Mouse (Mus musculus): ENCODE measurements around the gene Kcna2. TPM values are rescaled to one million over a fixed set of nuclear protein-coding genes. Genes with fewer than 3 reads are reported as not detected.

Gene Kcna2
- under 0.01 TPM in 1 of 2 replicates, not detected in the other for polyA plus RNA-seq (2012)

- no peaks in the 10 kb centered on the region for H3K4me1 ChIP-seq (ENCODE audit: control insufficient read depth)
- no peak within 1 kb of the TSS for H3K4me3 ChIP-seq (replicated peaks)
- TF ChIP-seq TAL1 (IDR thresholded peaks at IDR 0.05; ENCODE audit: low read length) (no peak), GATA1 (IDR thresholded peaks at IDR 0.05; ENCODE audit: low read length) (no peak)
- peaks cover 50% of the 10 kb centered on the region for H3K27me3 ChIP-seq (ENCODE audit: control insufficient read depth)
- no peaks in the 10 kb centered on the region for H3K9me3 ChIP-seq (ENCODE audit: control insufficient read depth, low read length)
- H3K36me3 ChIP-seq (ENCODE audit: control insufficient read depth), result no peaks in the 10 kb centered on the region
Observed at GRCm38 (mm10) chr3:107100811-107101455, at the start of gene Kcna2. Gene Kcna2 (plus strand): TSS chr3:107101146.

DNA sequence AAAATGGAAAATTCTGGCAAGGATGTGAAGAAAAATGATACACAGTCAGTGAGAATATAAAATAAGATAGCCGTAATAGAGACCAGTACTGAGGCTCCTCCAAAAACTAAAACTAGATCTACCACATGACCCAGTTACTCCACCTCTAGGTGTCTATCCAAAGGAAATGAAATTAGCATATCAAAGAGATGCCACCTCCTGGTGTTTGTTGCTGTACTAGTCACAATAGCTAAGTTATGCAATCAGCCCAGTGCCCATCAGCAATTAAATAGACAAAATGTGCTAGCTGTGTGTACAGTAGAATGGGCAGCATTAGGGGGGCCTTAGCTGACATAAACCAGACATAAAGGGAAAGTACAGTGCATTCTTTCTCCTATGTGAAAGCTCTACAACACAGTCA lies 39.5 kb upstream of the Kcna2 start:
- H3K4me3 ChIP-seq (replicated peaks), result no peak overlapping the region
- no peaks in the 10 kb centered on the region for H3K4me1 ChIP-seq (ENCODE audit: control insufficient read depth)
- H3K27me3 ChIP-seq (ENCODE audit: control insufficient read depth), result no peaks in the 10 kb centered on the region
- no peaks in the 10 kb centered on the region for H3K36me3 ChIP-seq (ENCODE audit: control insufficient read depth)
- no peaks in the 10 kb centered on the region for H3K9me3 ChIP-seq (ENCODE audit: control insufficient read depth, low read length)
- TF ChIP-seq GATA1 (IDR thresholded peaks at IDR 0.05; ENCODE audit: low read length) (no peak), TAL1 (IDR thresholded peaks at IDR 0.05; ENCODE audit: low read length) (no peak)

DNA sequence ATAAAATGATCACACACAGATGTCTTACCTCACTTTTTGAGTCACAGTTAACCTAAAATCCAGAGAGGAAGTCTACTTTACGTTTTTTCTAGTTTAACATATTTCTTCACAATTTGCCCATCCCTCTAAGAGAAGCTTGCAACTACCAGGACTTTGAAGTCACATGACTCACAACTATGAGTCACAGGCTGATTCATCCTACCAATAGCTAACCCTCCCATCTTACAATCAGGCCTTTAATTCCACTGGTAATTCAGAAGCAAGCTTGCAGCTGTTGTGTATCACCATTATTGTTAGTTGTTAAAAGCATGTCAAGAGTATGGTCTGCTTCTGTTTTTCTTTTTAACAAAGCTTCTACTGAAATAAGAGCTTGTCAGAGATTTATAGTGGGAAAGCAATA lies 38.2 kb upstream of the Kcna2 start:
- no peak for TF ChIP-seq TAL1 (IDR thresholded peaks at IDR 0.05; ENCODE audit: low read length)
- TF ChIP-seq GATA1 (IDR thresholded peaks at IDR 0.05; ENCODE audit: low read length), result no peak
- Histone ChIP-seq H3K4me3 (replicated peaks) (no peak overlapping the region), H3K27me3 (ENCODE audit: control insufficient read depth) (no peaks in the 10 kb centered on the region), H3K4me1 (ENCODE audit: control insufficient read depth) (no peaks in the 10 kb centered on the region), H3K9me3 (ENCODE audit: control insufficient read depth, low read length) (no peaks in the 10 kb centered on the region), H3K36me3 (ENCODE audit: control insufficient read depth) (no peaks in the 10 kb centered on the region)

DNA sequence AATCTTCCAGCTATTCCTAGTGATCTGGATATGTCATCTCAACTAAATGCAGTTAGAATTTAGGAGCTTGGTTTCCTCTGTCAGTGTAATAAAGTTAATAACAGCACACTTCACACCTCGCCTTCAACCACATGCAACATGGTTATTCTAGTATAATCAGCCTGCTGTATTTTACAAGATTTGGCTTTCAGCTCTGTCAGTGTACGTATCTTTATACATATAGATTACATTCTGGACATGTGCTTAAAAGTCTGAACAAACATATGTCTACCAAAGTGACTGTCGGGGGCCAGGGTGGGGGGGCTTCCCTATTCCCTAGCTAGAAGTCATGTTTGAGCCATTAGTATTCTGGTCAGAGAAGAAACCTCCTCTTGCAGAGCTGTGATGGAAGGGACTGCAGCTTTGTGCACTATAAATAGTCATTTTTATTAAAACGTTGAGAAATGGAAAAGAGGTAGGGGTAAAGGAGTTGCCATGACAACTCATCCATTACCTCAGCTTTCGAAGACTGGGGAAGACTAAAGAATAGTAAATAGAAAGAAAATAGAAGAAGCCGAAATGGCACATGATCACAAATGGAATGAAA lies 35.3 kb upstream of the Kcna2 start:
- no peak overlapping the region for H3K4me3 ChIP-seq (replicated peaks)
- H3K27me3 ChIP-seq (ENCODE audit: control insufficient read depth), result no peaks in the 10 kb centered on the region
- TF ChIP-seq TAL1 (IDR thresholded peaks at IDR 0.05; ENCODE audit: low read length) (no peak), GATA1 (IDR thresholded peaks at IDR 0.05; ENCODE audit: low read length) (no peak)
- H3K36me3 ChIP-seq (ENCODE audit: control insufficient read depth), result no peaks in the 10 kb centered on the region
- H3K4me1 ChIP-seq (ENCODE audit: control insufficient read depth), result no peaks in the 10 kb centered on the region
- H3K9me3 ChIP-seq (ENCODE audit: control insufficient read depth, low read length), result no peaks in the 10 kb centered on the region

DNA sequence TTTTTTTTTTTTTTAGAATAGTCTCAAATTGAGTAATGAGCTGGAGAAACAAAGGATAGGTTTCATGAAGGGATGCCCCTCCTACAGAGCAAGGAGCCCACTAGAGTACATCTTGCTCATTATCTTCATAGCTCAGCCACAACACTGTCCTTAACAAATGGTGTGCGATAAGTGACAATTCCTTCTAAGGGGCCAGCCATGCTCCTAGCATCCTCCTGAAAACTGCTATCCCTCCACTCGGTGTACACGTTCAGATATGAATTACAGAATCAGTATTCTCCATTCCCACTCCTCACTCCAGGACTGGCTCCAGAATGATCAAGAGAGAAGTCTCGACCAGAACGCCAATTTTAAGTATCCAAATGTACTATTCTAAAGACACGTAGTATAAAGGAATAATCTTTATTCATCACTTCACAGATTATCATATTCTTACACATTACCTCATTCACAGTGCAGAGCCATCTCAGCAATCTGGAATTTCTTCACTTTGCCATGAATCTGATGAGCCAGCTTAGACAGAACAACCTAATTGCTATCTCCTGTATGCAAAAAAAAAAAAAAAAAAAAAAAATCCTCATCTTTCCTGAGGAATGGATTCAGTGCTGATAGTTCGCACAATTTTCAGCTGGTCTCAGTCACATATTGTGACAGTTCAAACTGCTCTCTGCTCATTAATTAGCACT lies 34.6 kb upstream of the Kcna2 start:
- Histone ChIP-seq H3K4me1 (ENCODE audit: control insufficient read depth) (no peaks in the 10 kb centered on the region), H3K27me3 (ENCODE audit: control insufficient read depth) (no peaks in the 10 kb centered on the region), H3K4me3 (replicated peaks) (no peak overlapping the region), H3K9me3 (ENCODE audit: control insufficient read depth, low read length) (no peaks in the 10 kb centered on the region), H3K36me3 (ENCODE audit: control insufficient read depth) (no peaks in the 10 kb centered on the region)
- no peak for TF ChIP-seq GATA1 (IDR thresholded peaks at IDR 0.05; ENCODE audit: low read length)
- TF ChIP-seq TAL1 (IDR thresholded peaks at IDR 0.05; ENCODE audit: low read length), result no peak

- Histone ChIP-seq H3K9me3 (ENCODE audit: control insufficient read depth, low read length) (no peaks in the 10 kb centered on the region), H3K27me3 (ENCODE audit: control insufficient read depth) (no peaks in the 10 kb centered on the region), H3K4me1 (ENCODE audit: control insufficient read depth) (no peaks in the 10 kb centered on the region), H3K36me3 (ENCODE audit: control insufficient read depth) (no peaks in the 10 kb centered on the region), H3K4me3 (replicated peaks) (no peak overlapping the region)
- TF ChIP-seq TAL1 (IDR thresholded peaks at IDR 0.05; ENCODE audit: low read length), result no peak
- no peak for TF ChIP-seq GATA1 (IDR thresholded peaks at IDR 0.05; ENCODE audit: low read length)
Observed at GRCm38 (mm10) chr3:107067245-107067644, 33.7 kb upstream of the Kcna2 start.

DNA sequence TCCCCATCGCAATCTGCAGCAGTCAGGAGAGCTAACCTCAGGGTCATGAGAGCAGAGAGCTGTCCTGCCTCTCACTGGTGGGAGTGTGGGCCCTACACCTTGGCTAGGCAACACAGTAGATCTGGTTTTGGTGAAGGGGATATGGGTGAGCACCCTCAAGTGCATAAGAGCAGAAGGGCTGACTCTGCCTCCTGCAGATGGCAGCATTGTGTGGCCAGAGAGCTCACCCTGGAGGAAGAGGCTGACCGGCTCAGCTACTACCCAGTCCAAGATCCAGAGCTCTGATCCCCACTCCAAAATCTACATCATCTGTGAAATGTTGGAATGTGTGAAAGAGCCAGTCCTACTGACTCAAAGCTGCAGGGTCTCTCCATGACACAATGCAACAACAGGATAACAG lies 27.1 kb upstream of the Kcna2 start:
- no peak for TF ChIP-seq GATA1 (IDR thresholded peaks at IDR 0.05; ENCODE audit: low read length)
- TF ChIP-seq TAL1 (IDR thresholded peaks at IDR 0.05; ENCODE audit: low read length), result no peak
- Histone ChIP-seq H3K9me3 (ENCODE audit: control insufficient read depth, low read length) (no peaks in the 10 kb centered on the region), H3K36me3 (ENCODE audit: control insufficient read depth) (no peaks in the 10 kb centered on the region), H3K4me3 (replicated peaks) (no peak overlapping the region), H3K27me3 (ENCODE audit: control insufficient read depth) (no peaks in the 10 kb centered on the region), H3K4me1 (ENCODE audit: control insufficient read depth) (no peaks in the 10 kb centered on the region)

DNA sequence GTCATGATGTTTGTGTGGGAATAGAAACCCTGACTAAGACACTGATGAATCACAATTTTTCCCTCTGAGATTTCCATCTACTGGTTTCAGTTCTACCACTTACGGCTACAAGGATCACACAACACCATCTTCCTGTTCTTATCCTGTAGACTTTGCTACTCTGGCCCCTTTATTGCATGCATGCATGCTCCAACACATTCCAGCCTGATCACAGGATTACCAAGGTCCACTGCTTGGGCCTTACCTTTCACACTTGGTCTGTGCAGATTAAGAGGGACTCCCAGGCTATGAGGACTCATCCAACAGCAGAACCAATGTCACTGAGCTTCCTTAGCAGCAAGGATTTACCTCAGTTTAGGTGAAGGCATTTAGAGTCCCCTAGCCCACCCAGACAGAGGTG lies 25.2 kb upstream of the Kcna2 start:
- Histone ChIP-seq H3K9me3 (ENCODE audit: control insufficient read depth, low read length) (no peaks in the 10 kb centered on the region), H3K4me1 (ENCODE audit: control insufficient read depth) (no peaks in the 10 kb centered on the region), H3K27me3 (ENCODE audit: control insufficient read depth) (no peaks in the 10 kb centered on the region), H3K4me3 (replicated peaks) (no peak overlapping the region), H3K36me3 (ENCODE audit: control insufficient read depth) (no peaks in the 10 kb centered on the region)
- TF ChIP-seq TAL1 (IDR thresholded peaks at IDR 0.05; ENCODE audit: low read length), result no peak
- no peak for TF ChIP-seq GATA1 (IDR thresholded peaks at IDR 0.05; ENCODE audit: low read length)

- Histone ChIP-seq H3K9me3 (ENCODE audit: control insufficient read depth, low read length) (no peaks in the 10 kb centered on the region), H3K4me1 (ENCODE audit: control insufficient read depth) (no peaks in the 10 kb centered on the region), H3K27me3 (ENCODE audit: control insufficient read depth) (no peaks in the 10 kb centered on the region), H3K36me3 (ENCODE audit: control insufficient read depth) (no peaks in the 10 kb centered on the region), H3K4me3 (replicated peaks) (no peak overlapping the region)
- TF ChIP-seq GATA1 (IDR thresholded peaks at IDR 0.05; ENCODE audit: low read length) (no peak), TAL1 (IDR thresholded peaks at IDR 0.05; ENCODE audit: low read length) (no peak)
Observed at GRCm38 (mm10) chr3:107076658-107077057, 24.3 kb upstream of the Kcna2 start.
